Mouse (Mus musculus): Measurements from ENCODE around the gene Il27. TPM values are rescaled to one million over a fixed set of nuclear protein-coding genes. Genes with fewer than 3 reads are reported as not detected.
"Not testable (repeated sequence)": the region's sequence is repeated elsewhere in the genome, so short reads cannot be mapped to it uniquely, and the experiment has no call there.

Gene Il27
- not detected for total RNA-seq (2022)

DNA sequence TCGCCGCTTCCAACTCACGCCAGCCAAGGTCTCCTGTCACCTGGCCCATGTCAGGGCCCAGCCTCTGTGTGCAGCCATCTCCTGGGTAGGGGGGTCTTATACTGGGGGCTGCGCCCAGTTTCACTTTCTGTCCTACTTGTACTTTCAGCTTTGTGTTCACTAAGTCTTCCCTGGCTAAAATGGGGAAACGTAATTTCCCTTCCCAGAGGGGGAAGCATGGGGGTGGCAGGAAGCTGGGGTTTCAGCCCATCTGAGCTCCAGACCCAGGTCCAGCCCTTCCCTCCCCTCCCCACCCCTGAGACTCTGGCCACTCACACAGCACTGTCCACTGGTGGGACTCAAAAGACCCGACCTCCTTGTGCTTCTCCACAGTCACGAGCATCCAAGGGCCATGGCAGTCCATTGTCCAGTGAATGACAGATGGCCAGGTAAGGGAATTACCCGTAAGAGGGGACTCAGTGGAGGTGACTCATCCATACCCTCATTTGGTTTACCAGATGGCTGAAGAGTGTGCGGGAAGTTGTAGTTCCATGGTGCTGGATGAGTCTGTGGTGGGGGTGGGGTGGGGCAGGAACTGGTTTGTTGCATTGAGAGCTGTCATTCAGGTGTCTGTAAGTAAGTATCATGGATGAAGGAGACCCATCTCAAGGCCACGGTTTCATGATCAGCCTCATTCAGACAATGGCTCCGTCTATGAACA lies at the start of gene Il27:
Il27 (minus strand) TSS at position 80 of the 700 bp plus-strand sequence.
- DNase-seq (ENCODE audit: low spot score in 2 of 2) = no peak

DNA sequence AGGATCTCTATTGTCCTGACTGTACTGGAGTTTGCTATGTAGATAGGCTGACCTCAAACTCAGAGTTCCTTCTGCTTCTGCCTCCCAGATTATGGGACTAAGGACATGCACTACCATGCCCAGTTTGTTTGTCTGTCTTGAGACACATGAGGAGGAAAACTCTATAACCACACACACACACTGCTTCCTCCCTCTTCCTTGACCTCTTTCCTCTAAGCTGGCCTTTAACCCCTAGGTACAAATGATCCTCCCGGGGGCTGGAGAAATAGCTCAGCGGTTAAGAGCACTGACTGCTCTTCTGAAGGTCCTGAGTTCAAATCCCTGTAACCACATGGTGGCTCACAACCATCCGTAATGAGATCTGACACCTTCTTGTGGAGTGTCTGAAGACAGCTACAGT lies 49.6 kb upstream of the Il27 start:
- DNase-seq (ENCODE audit: low spot score in 2 of 2) = no peak

DNA sequence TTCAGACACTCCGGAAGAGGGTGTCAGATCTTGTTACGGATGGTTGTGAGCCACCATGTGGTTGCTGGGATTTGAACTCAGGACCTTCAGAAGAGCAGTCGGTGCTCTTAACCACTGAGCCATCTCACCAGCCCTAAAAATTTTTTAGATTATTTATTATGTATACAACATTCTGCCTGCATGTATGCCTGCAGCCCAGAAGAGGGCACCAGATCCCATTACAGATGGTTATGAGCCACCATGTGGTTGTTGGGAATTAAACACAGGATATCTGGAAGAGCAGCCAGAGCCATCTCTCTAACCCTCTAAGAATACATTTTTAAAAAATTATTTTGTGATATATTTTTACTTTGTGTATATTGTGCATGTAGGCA lies 48.5 kb upstream of the Il27 start:
- not testable (repeated sequence) for DNase-seq (ENCODE audit: low spot score in 2 of 2)

DNA sequence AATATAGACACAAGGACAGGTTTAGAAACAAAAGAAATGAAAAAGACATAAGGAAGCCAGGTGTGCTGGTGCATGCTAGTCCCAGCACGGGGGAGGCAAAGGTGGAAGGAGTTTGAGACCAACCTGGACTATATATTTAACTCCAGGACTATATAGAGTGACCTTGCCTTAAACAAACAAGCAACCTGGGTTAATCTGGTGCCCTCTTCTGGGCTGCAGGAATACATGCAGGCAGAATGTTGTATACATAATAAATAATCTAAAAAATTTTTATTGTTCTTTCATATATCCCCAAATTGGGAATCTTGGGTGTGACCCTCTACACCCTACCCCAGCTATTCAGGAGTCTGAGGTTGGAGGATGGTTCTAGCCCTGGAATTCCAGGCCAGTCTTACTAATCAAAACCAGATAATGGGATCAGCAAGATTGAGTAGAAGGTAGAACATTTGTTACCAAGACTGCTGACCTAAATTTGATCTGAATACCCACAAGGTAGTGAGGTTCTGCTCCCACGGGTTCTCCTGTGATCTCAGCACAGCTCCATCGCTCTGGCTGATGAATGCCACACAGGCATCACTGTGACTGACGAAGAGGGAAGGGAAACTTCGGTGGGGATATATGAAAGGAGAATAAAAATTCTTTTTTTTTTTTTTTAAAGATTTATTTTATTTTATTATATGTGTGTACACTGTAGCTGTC lies 48.0 kb upstream of the Il27 start:
- no peak for DNase-seq (ENCODE audit: low spot score in 2 of 2)

DNA sequence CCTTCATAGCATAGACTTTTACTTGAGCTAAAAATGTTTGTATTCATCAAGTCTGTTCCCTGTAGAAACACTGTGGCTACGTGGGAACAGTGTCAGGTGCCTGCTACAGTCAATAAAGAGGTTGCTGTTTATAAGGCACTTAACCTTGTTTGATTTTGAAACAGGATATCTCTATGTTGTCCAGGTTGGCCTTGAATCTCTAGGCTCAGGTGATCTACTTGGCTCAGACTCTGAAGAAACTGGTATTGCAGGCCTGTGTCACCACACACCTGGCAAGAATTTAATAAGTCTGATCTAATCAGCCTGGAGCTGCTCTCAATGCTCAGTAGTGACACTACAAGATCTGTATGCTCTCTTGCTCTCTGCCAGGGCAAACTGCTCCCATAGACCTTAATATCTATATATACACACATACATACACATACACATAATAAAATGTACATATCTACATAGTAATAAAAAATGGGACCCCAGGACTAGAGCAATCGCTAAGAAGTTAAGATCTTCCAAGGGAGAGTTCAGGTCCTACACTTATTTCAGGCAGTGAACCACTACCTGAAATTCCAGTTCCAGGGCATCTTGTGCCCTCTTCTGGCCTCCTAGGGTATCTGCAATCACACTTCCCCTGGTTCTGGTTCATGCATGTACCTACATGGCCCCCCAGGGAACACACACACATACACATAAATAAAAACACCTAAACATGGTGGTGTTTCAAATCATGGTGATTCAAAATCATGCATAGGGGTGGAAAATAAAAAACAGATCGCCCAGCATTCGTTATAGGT lies 42.2 kb upstream of the Il27 start:
- DNase-seq (ENCODE audit: low spot score in 2 of 2) = no peak

DNA sequence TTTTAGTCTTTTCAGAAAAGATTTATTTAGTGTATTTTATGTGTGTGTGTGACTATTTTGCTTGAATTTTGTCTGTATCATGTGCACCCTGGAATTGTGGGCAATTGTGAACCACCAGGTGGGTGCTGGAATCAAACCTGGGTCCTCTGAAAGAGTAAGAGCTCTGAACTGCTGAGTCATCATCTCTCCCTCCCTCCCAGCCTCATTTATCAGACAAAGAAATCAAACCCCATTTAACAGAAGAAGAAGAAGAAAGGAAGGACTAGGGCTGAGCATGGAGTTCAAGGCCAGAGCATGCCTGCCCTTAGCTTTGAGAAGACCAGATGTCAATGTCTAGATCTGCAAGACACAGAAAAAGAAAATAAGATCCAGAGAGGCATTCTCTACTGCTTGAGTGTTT lies 40.6 kb upstream of the Il27 start:
- no peak for DNase-seq (ENCODE audit: low spot score in 2 of 2)

DNA sequence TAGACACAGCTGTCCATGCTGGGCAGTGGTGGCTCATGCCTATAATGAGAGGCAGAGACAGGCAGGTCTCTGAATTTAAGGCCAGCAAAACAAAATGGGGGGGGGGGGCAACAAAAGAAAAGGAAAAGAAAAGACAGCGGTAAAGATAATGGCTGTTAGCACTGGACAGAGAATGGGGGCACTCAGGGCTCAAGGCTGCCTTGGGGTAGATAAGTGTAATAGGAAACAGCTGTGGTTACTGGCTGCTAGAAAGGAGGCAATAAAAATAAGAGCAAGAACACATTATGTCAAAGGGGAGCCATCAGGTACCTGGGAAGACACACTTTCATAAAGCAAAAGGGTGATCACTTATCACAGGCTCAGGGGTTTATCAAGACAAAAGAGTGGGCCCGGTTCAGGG lies 37.7 kb upstream of the Il27 start:
- DNase-seq (ENCODE audit: low spot score in 2 of 2) = no peak

DNA sequence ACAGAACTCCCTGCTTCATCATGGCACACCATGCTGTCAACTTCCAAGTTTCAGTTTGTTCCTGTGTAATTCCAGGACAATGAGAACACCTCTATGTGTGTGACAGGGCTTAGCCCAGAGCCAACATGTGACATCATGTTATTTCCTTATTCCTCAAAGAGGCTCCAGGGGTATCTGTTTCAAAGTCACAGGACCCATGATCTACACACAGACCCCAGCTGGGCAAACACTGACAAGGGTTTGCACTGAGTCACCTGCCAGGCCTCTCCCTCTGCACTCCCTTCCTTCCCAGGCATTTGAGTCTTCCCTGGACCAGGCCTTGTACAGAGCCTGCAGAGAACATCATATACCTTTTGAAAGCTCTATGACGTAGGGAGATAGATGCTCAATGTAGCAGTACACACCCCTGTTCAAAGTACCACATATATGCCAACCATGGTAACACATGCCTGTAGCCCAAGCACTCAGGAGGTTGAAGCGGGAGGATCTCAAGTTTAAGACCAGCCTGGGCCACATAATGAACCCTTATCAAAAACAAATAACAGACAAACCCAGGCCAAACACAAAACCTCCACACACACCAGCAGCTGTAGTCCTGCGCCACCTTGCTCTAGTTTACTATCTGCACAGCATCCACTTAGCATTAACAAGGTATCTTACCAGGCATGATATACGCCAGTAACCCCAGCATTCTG lies 36.2 kb upstream of the Il27 start, which contains the start of gene Nupr1:
Nupr1 (minus strand) TSS at position 38 of the 695 bp plus-strand sequence.
- DNase-seq (ENCODE audit: low spot score in 2 of 2) = no peak

DNA sequence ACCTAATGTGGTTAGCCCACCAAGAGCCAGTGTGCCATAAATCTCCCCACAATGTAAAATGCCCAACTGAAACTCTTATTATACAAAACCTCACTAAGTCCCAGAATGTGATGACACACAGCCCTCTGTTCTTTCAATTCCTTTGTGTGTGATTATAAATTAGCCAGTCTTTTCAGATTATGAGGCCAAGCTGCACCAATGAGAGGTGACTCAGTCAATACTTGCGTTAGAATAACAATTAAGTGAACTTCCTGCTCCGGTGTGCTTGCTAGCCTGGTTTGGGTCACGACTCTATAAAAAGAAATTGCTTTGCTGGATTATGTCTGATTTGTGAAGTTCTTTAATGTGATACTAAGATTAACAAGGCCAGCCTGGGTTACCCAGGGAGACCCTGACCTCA lies 35.2 kb upstream of the Il27 start:
- no peak for DNase-seq (ENCODE audit: low spot score in 2 of 2)

DNA sequence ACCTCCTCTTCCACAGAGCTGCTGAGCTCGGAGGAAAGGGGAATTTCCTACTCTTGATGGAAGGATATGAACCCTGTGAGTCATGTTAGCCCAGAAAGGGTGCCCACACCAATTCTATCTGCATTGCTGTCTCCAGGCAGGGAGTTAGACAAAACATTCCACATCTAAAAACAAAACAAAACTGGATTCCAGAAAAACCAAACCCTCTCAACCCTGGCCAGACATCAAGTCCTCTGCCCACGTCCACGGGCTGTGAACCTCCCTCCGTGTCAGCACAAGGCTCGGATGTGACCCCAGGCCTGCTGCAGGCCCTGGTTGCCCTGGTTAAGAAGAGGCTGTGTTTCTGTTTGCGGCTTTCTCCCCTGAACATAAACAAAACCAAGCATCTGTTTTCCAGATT lies 33.4 kb upstream of the Il27 start:
- no peak for DNase-seq (ENCODE audit: low spot score in 2 of 2)

DNA sequence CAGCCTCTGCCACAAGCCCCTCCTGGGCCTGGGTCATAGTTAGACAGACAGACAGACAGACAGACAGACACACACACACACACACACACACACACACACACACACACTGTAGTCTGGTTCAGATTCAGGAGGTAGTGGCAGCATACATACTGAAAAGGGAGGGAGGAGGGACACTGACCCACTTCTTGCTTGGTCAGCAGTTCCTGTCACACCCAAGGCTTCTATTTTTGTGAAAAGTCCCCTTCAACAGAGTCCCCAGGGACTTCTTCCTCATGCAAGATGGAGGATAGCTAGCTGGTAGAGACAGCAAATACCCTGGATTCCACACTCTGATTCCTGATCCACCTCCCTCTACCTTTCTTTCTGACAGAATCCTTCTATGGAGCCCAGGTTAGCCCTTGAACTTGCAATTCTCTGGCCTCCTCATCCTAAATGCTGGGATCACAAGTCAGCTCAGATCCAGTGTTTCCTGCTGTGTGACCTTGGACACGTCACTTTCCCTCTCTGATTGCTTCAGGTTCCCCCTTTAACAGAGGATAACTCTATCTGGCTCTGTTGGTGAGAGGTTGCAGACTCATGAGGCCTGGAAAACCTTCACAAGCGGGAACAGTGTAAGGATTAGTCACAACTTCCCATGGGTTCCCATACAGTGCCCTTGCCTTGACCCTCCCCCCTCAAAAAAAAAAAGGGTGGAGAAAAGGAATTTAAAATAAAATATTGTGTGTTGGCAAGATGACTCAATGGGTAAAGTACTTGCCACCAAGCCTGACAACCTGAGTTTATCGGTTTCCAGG lies 31.3 kb upstream of the Il27 start:
- no peak for DNase-seq (ENCODE audit: low spot score in 2 of 2)

DNA sequence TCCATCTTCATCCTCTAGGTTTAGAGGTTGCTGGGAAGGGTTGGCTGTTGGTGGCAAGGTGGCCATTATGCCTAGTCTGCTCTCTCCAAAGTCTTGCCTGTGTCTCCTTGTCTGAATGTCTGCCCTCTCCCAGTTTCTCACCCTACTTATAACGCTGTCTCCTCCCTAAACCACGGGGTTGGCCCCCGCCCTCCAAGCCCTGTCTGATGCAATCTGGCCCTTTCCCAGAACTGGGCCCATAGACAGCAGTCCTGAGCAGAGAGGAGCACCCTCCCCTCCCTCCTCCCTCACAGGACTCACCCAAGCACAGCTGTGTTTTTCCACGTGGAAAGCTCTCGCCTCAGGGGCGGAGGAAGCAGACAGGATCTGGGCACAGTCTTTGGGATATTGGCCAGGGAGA lies 30.6 kb upstream of the Il27 start:
- DNase-seq (ENCODE audit: low spot score in 2 of 2) = peak; percentile 15 to 25

DNA sequence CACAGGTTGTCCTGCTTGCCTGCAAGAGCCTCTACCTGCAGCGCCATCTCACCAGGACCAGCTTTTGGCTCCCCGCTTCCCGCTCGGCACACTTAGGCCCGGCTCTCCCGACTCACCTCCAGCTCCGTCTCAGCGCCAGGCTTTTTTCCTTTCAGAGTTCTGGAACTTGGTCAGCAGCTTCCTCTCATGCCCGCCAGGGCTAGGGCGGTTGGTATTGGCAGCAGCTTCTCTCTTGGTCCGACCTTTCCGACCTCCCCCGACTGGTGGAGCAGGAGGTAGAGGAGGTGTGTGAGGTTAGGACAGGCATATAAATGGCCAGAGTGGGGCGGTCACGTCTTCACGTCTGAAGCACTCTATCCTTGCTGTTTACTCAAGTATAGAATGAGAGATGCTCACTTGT lies 30.0 kb upstream of the Il27 start:
- DNase-seq (ENCODE audit: low spot score in 2 of 2) = no peak

DNA sequence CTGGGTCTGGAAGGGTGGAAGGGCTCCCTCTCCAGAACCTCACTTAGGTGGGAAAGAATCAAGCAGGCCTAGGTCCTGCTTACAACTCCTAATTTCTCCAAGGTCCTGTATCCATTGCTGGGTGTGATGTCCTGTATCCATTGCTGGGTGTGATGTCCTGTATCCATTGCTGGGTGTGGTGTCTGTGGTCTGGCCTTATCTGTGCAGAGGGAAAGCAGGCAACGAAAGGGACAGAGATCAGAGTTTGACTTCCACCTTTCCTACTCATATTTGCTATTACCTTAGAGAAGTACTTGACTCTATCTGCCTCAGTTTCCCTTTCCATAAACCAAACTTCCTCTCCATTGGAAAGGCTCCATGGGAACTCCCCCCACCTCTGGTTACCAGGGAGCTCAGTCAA lies 28.6 kb upstream of the Il27 start:
- DNase-seq (ENCODE audit: low spot score in 2 of 2) = no peak

DNA sequence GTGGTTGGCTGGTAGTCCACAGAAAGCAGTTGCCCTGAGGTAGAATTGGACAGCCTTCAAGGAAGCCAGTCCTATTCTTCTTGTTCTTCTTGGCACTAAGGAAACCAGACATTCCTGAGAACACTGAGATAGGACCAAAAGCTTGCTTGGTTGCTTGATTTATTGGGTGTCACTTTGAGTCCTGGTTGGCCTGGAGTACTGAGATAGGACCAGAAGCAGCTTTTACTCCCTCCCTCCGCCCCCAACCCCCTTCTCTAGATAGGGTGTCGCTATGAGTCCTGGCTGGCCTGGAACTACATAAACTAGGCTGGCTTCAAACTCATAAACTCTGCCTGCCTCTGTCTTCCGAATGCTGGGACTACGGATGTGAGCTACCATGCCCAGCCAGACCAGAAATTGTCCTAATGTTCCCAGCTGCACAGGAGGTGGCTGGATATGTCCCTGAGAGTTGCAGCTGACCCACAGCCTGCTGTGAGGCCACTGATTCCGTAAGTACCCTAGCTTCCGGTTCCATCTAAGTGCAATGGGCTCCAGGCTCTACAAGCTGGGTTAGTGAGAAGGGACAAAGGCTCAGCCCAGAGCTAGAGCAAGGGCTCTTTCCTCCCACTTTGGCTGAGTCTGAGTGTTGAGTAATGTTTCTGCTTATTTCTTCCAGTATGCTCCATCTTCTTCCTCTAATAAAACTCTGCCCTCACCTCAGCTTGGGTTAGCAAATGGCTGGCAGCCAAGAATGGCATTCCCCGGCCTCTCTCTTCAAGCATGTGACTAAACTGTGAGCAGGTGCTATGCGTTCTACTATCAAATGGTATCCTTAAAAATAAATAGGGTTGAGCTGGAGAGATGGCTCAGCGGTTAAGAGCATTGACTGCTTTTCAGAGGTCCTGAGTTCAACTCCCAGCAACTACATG lies 27.0 kb upstream of the Il27 start:
- DNase-seq (ENCODE audit: low spot score in 2 of 2) = no peak

DNA sequence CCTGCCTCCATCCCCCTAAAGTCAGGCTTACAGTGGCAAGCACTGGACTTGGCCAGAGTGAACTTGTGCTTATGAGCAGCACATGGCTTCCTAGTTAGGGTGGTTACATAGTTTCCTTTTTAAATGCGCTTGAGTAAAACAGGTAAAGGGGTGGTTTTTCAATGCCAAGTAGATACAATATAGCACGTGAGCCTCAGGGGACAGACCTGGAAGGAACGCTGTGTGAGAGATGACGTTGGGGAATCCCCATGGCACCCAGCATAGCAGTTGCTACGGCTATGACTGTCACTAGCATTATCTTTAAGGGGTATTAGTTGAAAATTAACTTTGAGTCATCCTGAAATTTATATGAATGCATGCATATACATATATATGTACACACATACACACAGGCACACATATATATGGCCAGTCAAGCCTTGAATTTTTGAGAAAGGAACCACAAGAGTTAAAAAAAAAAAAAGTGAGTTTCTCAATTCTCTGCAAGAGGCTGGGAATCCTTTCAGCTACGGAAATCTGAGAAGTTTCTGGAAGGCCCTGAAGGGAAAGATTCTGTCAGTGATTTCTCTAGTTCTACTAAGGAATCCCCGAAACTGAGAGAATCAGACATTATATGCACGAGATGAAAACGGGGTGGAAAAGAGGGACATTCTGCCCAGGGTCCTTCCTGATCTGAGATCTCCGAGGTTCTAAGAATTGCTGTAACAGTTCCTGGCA lies 25.0 kb upstream of the Il27 start:
- no peak for DNase-seq (ENCODE audit: low spot score in 2 of 2)

DNA sequence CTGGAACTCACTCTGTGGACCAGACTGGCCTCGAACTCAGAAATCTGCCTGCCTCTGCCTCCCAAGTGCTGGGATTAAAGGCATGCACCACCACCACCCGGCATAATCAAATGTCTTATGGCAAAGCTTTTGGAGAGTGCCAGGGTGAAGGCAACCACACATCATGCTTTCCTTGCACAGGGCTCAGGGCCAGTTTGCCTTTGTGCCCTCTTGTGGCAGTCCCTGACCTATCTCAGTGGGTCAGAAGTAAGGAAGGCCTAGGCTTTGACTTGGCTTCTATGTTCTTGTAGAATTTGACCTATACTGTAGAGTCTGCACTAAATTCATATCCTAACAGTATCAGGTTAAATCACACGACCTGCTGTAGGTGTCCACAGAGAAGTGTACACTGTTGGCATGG lies 22.0 kb upstream of the Il27 start:
- DNase-seq (ENCODE audit: low spot score in 2 of 2) = no peak

DNA sequence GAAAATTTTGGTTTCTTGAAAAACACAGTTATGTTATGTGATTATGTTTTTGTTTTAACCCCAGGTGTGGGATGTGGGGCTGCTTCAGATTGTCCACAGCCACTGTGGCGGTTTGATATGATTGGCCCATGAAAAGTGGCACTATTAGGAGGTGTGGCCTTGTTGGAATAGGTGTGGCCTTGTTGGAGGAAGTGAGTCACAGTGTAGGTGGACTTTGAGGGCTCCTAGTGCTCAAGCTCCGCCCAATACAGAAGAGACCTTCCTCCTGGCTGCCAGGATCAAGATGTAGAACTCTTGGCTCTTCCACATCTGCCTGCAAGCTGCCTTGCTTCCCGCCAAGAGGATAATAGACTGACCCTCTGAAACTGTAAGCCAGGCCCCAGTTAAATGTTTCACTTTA lies 18.0 kb upstream of the Il27 start:
- no peak for DNase-seq (ENCODE audit: low spot score in 2 of 2)

DNA sequence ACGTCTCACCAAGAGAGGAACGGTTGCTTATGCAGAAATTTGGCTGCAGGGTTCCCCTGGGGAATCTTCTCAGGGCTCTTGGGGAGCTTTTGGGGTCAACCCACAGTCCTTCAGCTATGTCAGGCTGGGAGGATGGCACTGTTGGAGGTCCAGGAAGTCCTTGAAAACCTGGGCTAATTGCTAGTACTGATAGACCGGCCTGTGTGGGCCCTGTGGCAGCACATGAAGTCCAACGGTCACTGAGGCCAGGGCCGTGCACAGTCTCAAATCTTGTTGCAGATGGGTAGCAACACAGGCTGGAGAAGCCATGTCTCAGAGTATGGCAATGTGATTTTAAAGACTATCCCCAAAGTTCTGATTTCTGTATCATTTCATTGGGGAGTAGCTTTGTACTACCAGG lies 13.1 kb upstream of the Il27 start:
- DNase-seq (ENCODE audit: low spot score in 2 of 2) = no peak

All from layer of hippocampus, adult 8-10 months (tissue).